Comparison of ENCODE assay signal across 7 mouse cellular contexts in the genomic region with DNA sequence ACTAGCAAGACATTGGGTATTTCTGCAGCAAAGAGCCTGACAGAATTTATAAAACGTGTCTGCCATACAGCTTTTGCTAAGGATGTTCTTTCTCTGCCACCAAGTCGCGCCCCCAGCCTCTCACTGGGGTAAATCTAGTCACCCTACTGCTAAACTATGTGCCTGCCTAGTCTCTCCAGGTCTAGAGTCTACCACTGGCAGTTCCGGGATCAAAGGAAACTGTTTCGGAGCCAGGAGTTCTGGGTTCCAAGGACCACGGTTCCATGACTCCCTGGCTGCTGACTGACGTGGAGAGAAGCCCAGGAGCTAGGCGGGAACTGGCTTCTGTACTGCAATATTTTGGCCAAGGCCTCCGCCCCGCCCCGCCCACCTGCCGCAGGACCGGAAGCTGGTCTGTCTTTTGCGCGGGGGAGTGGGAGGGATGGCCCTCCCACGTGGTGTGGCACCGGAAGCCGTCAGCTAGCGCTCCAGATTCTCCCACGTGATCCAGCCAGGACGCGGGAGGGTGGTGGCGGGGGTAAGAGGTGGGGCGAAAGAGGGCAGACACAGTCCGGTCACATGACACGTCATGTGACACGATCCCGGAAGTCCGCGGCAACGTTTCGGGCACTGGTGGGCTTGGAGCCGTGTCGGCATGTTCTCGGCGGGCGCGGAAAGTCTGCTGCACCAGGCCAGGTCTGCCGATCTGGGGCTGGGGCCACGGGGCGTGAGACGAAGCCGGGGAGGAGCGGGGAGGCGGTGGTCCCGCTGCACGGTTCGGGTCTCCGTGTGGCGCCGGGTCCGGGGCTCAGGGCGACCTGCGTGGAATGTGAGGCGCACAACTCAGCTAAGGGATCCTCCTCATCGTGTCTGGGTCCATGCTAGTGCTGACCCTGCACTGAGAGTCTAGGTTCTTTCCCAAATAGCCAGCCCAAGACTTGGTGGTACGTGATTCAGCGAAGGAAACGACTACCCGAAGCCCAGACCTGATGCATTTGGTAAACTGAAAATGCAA. TPM values are rescaled to one million over a fixed set of nuclear protein-coding genes. Genes with fewer than 3 reads are reported as not detected.
DNase-seq lines count a peak whose midpoint lies in the region; ATAC-seq lines count a peak whose summit lies in the region.

A gene (plus strand): TSS at position 484 of the 994 bp plus-strand sequence.

- peaks cover 51% of the 10 kb centered on the region for H3K36me3 ChIP-seq in embryonic facial prominence, embryonic 10.5 days (replicated peaks)
- H3K36me3 ChIP-seq in limb, embryonic 10.5 days: peaks cover 48% of the 10 kb centered on the region
- peaks cover 30% of the 10 kb centered on the region for H3K36me3 ChIP-seq in midbrain, embryonic 13.5 days

- ATAC-seq in midbrain, embryonic 13.5 days: peak; percentile 88

- peaks cover 19% of the 10 kb centered on the region for H3K4me1 ChIP-seq in embryonic facial prominence, embryonic 10.5 days
- peaks cover 16% of the 10 kb centered on the region for H3K4me1 ChIP-seq in limb, embryonic 10.5 days
- peaks cover 18% of the 10 kb centered on the region for H3K4me1 ChIP-seq in midbrain, embryonic 13.5 days (replicated peaks)

- WGBS in embryonic facial prominence, embryonic 10.5 days: 2% methylated on average over 60 of the region's 60 CpGs
- WGBS in limb, embryonic 10.5 days: 2% methylated on average over 60 of the region's 60 CpGs
- 2% methylated on average over 60 of the region's 60 CpGs for WGBS in midbrain, embryonic 13.5 days

- peak; percentile 96 for DNase-seq in adrenal gland, postnatal 10 days
- DNase-seq in embryonic facial prominence, embryonic 10.5 days (ENCODE audit: low spot score): peak; percentile 98
- DNase-seq in gonadal fat pad, adult 2 months (ENCODE audit: low read depth): no peak
- DNase-seq in kidney, adult 11 months: peak; percentile 96
- DNase-seq in limb, embryonic 10.5 days (ENCODE audit: low spot score): peak; percentile 98
- DNase-seq in spleen, adult 12 weeks (ENCODE audit: low spot score): peak; percentile 89

- peak within 1 kb of the TSS; percentile 96 for H3K4me3 ChIP-seq in embryonic facial prominence, embryonic 10.5 days
- H3K4me3 ChIP-seq in limb, embryonic 10.5 days: peak within 1 kb of the TSS; percentile 82
- peak within 1 kb of the TSS; percentile 79 for H3K4me3 ChIP-seq in midbrain, embryonic 13.5 days (replicated peaks)

- peak within 1 kb of the TSS; percentile 79 for H3K27ac ChIP-seq in embryonic facial prominence, embryonic 10.5 days (replicated peaks)
- peak within 1 kb of the TSS; percentile 82 for H3K27ac ChIP-seq in limb, embryonic 10.5 days
- peak within 1 kb of the TSS; percentile 87 for H3K27ac ChIP-seq in midbrain, embryonic 13.5 days

- no peaks in the 10 kb centered on the region for H3K9me3 ChIP-seq in embryonic facial prominence, embryonic 10.5 days
- H3K9me3 ChIP-seq in limb, embryonic 10.5 days (replicated peaks): no peaks in the 10 kb centered on the region
- no peaks in the 10 kb centered on the region for H3K9me3 ChIP-seq in midbrain, embryonic 13.5 days

- H3K4me2 ChIP-seq in midbrain, embryonic 13.5 days (replicated peaks): peak within 1 kb of the TSS; percentile 91

- peak within 1 kb of the TSS; percentile 78 for H3K9ac ChIP-seq in midbrain, embryonic 13.5 days (replicated peaks)

- no peaks in the 10 kb centered on the region for H3K27me3 ChIP-seq in embryonic facial prominence, embryonic 10.5 days (replicated peaks; ENCODE audit: low read depth, poor library complexity, severe bottlenecking)
- no peaks in the 10 kb centered on the region for H3K27me3 ChIP-seq in limb, embryonic 10.5 days (ENCODE audit: low read depth, poor library complexity, severe bottlenecking)
- H3K27me3 ChIP-seq in midbrain, embryonic 13.5 days: no peaks in the 10 kb centered on the region

RNA-seq across cellular contexts. Expression of the gene that starts here (rescaled TPM):
- total RNA-seq in adrenal gland, postnatal 10 days (2021): 10 to 100 TPM; 14.0 to 18.9 TPM
- polyA plus RNA-seq in embryonic facial prominence, embryonic 10.5 days (2016; fragmentation: Nextera tagmentation; extraction: Ambion mirVana): 14.1 and 14.8 TPM in 2 replicates
- 35.2 and 40.2 TPM in 2 replicates for polyA plus RNA-seq in gonadal fat pad, adult 2 months (2012; rRNA removed)
- polyA plus RNA-seq in limb, embryonic 10.5 days (2016; fragmentation: Nextera tagmentation; extraction: Ambion mirVana): 11.2 and 16.2 TPM in 2 replicates
- 14.3 and 14.8 TPM in 2 replicates for polyA plus RNA-seq in midbrain, embryonic 13.5 days (2015; fragmentation: Nextera tagmentation; extraction: Ambion mirVana)
